Mouse (Mus musculus): ENCODE data around the gene Arpc3. TPM values are rescaled to one million over a fixed set of nuclear protein-coding genes. Genes with fewer than 3 reads are reported as not detected.
A peak's percentile ranks its signal among the peaks of the same experiment; 100 is the strongest.

Gene Arpc3
- polyA plus RNA-seq, 1 experiment from 2014 or later: 39.3 TPM

DNA sequence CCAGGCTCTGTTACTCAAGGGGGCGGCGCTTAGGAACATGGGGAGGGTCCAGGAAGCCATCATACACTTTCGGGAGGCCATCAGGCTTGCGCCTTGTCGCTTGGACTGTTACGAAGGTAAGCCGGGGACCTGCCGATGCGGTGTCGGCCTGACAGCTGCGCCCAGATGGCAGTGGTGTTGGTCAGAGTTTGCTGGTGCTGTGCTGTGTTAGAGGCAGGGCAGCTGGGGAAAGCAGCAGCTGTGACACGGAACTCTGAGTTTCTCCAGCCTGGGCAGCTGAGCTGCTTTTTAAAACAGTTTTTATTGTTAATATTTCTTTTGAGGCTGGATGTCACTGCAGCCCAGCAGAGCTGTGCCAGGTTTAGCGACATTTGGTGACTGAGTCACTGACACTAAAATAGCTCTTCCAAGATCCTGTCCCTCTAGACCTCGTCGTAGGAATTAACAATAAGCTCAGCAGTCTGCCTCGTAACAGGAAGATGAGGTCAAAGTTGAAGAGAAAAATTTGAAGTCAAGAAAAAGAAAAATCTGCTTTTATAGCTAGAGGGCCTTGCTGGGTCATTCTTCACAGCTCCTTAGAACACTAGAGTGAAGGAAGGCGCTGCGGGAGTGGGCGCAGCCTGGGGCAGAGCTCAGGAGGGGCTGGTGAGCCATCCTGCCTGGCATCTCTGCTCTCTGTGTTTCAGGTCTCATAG is 47.9 kb downstream of the Arpc3 start:
- H3K4me2 ChIP-seq: no peak overlapping the region
- no peak overlapping the region for H3K27ac ChIP-seq (ENCODE audit: low read depth, low read length)
- 0 out of 2 replicates have a peak overlapping the region, but pooled peaks have one; percentile 16 for H3K9ac ChIP-seq (ENCODE audit: low read depth, low read length)
- no peaks in the 10 kb centered on the region for H3K4me1 ChIP-seq (ENCODE audit: control insufficient read depth, insufficient read depth, low read length)
- H3K9me3 ChIP-seq (replicated peaks; ENCODE audit: control insufficient read depth, low read length): no peaks in the 10 kb centered on the region
- no peak overlapping the region for H3K4me3 ChIP-seq (ENCODE audit: low read depth, low read length)
- peaks cover 73% of the 10 kb centered on the region for H3K36me3 ChIP-seq (ENCODE audit: control insufficient read depth, insufficient read depth, low read length)
- no peak for ATAC-seq (replicated peaks; ENCODE audit: insufficient number of reproducible peaks, low FRiP score, low TSS enrichment)
- WGBS (ENCODE audit: insufficient replicate concordance): 85% methylated on average over 19 of the region's 19 CpGs
- no peaks in the 10 kb centered on the region for H3K27me3 ChIP-seq (ENCODE audit: control insufficient read depth, insufficient read depth, low read length)

DNA sequence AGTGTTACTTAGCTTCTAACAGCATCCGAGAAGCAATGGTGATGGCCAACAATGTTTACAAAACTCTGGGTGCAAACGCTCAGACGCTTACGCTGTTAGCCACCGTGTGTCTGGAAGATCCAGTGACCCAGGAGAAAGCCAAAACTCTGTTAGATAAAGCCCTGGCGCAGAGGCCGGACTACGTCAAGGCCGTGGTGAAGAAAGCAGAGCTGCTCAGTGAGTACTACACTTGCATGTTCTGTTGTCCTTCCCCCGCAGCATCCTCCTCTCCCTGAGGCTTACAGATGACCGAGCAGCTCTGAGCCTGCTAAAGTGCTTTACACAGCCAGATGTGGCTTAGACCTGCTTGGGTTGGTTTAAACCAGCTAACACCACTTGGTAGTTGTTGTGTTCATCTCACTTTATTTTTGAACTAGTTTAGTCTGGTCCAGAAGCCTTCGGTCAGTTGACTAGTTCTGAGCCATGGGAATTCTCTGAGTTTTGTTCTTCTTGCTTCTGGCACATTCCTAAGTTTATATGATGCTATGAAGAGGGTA is 48.5 kb downstream of the Arpc3 start:
- 95% methylated on average over 12 of the region's 12 CpGs for WGBS (ENCODE audit: insufficient replicate concordance)
- no peak overlapping the region for H3K27ac ChIP-seq (ENCODE audit: low read depth, low read length)

DNA sequence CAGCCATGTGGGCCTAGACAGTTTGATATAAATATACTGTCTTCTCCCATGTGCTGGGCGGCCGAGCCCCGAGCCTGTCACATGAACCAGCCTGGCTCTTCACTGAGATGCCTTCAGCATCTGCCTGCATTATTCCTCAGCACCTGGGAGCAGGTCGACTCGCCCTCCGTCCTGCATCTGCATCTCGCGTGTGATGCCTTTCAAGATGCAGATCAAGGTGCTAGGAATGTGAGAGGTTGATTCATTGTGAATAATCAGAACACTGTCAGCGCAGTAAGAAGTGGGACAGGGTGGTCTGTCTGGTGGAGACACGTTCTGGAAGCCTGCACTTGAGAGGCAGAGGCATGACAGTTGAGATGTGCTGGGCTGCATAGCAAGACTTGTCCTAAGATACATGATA is 52.8 kb downstream of the Arpc3 start:
- H3K4me3 ChIP-seq (ENCODE audit: low read depth, low read length): no peak overlapping the region

More for the DNA sequence above, 48.5 kb downstream of the Arpc3 start:
- no peaks in the 10 kb centered on the region for H3K27me3 ChIP-seq (ENCODE audit: control insufficient read depth, insufficient read depth, low read length)
- H3K36me3 ChIP-seq (ENCODE audit: control insufficient read depth, insufficient read depth, low read length): peaks cover 73% of the 10 kb centered on the region
- ATAC-seq (replicated peaks; ENCODE audit: insufficient number of reproducible peaks, low FRiP score, low TSS enrichment): no peak
- H3K9ac ChIP-seq (ENCODE audit: low read depth, low read length): no peak overlapping the region
- no peaks in the 10 kb centered on the region for H3K4me1 ChIP-seq (ENCODE audit: control insufficient read depth, insufficient read depth, low read length)
- no peak overlapping the region for H3K4me3 ChIP-seq (ENCODE audit: low read depth, low read length)
- H3K9me3 ChIP-seq (replicated peaks; ENCODE audit: control insufficient read depth, low read length): no peaks in the 10 kb centered on the region
- no peak overlapping the region for H3K4me2 ChIP-seq

DNA sequence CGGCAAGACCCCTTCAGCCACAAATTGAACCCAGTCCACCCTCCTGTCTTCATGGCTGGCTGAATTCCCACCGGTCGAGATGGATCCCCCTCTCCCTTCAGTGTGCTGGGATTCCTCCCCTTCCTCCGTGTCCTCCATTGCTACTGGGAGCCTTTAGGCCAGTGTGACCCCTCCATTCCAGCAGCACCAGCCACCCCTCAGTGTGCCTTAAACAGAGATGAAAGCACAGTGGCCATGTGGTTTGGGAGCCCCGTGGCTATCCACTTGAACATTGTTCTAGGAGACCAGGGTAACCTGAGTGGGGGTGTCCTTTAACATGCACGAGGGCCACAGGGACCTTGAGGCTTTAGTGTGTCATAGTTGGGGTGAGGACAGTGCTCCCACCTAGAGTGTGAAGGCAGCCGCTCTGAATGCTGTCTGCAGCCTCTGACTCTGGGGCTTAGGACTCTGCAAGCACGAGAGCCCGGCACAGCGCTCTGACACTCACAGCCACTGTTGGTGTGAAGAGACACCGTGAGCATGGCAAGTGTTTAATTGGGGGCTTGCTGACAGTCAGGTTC is 53.5 kb downstream of the Arpc3 start:
- Histone ChIP-seq H3K27me3 (ENCODE audit: control insufficient read depth, insufficient read depth, low read length) (no peaks in the 10 kb centered on the region), H3K27ac (ENCODE audit: low read depth, low read length) (no peak overlapping the region), H3K4me3 (ENCODE audit: low read depth, low read length) (no peak overlapping the region), H3K9ac (ENCODE audit: low read depth, low read length) (no peak overlapping the region), H3K36me3 (ENCODE audit: control insufficient read depth, insufficient read depth, low read length) (peaks cover 44% of the 10 kb centered on the region), H3K4me1 (ENCODE audit: control insufficient read depth, insufficient read depth, low read length) (no peaks in the 10 kb centered on the region), H3K4me2 (no peak overlapping the region), H3K9me3 (replicated peaks; ENCODE audit: control insufficient read depth, low read length) (no peaks in the 10 kb centered on the region)
- no peak for ATAC-seq (replicated peaks; ENCODE audit: insufficient number of reproducible peaks, low FRiP score, low TSS enrichment)
- WGBS (ENCODE audit: insufficient replicate concordance): 89% methylated on average over 11 of the region's 11 CpGs

More for the DNA sequence above, 52.8 kb downstream of the Arpc3 start:
- Histone ChIP-seq H3K27me3 (ENCODE audit: control insufficient read depth, insufficient read depth, low read length) (no peaks in the 10 kb centered on the region), H3K4me1 (ENCODE audit: control insufficient read depth, insufficient read depth, low read length) (no peaks in the 10 kb centered on the region), H3K4me2 (no peak overlapping the region), H3K36me3 (ENCODE audit: control insufficient read depth, insufficient read depth, low read length) (peaks cover 49% of the 10 kb centered on the region), H3K9me3 (replicated peaks; ENCODE audit: control insufficient read depth, low read length) (no peaks in the 10 kb centered on the region), H3K27ac (ENCODE audit: low read depth, low read length) (no peak overlapping the region), H3K9ac (ENCODE audit: low read depth, low read length) (no peak overlapping the region)
- no peak for ATAC-seq (replicated peaks; ENCODE audit: insufficient number of reproducible peaks, low FRiP score, low TSS enrichment)
- WGBS (ENCODE audit: insufficient replicate concordance): 91% methylated on average over 10 of the region's 10 CpGs

DNA sequence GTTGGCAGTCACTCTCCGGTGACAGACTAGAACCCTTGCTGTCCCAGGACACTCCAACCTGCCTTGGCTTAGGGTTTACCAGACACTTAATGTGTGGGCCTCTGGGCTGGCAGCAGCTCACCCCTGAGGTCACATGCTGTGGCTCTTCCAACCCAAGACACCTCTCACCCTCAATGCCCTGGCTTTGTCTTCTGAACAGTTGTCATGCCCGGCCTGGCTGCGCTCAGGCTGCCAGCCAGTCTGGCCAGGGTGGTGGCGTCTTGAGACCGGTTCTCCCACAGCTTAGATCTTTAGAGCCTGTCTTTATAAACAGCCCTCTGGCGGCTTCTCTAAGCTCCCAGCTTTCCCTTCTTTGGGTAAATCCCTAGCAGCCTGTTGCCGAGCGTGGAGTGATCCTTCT is 56.2 kb downstream of the Arpc3 start:
- Histone ChIP-seq H3K9ac (ENCODE audit: low read depth, low read length) (no peak overlapping the region), H3K4me3 (ENCODE audit: low read depth, low read length) (no peak overlapping the region), H3K4me2 (no peak overlapping the region), H3K36me3 (ENCODE audit: control insufficient read depth, insufficient read depth, low read length) (peaks cover 25% of the 10 kb centered on the region), H3K4me1 (ENCODE audit: control insufficient read depth, insufficient read depth, low read length) (no peaks in the 10 kb centered on the region), H3K9me3 (replicated peaks; ENCODE audit: control insufficient read depth, low read length) (no peaks in the 10 kb centered on the region), H3K27me3 (ENCODE audit: control insufficient read depth, insufficient read depth, low read length) (no peaks in the 10 kb centered on the region), H3K27ac (ENCODE audit: low read depth, low read length) (no peak overlapping the region)
- 86% methylated on average over 8 of the region's 8 CpGs for WGBS (ENCODE audit: insufficient replicate concordance)
- no peak for ATAC-seq (replicated peaks; ENCODE audit: insufficient number of reproducible peaks, low FRiP score, low TSS enrichment)

DNA sequence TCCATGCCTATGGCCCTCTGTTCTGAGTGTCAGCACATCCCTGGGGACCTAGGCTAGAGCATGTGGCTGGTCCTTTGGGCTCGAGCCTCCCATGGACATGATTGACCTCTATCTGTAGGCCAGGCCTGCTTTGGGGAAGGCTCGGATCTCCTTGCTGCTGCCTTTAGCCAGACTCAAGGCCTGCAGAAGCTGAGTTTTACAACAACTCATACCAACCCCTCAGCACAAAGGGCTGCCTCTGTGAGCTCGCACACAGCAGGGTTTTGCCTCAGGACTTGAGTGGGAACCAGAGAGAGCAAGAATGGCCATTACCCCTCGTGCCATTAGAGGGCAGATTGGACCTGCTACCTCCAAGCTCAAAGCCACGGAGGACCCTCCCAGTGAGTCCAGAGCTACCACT is 57.2 kb downstream of the Arpc3 start:
- Histone ChIP-seq H3K9me3 (replicated peaks; ENCODE audit: control insufficient read depth, low read length) (no peaks in the 10 kb centered on the region), H3K36me3 (ENCODE audit: control insufficient read depth, insufficient read depth, low read length) (peaks cover 27% of the 10 kb centered on the region), H3K4me1 (ENCODE audit: control insufficient read depth, insufficient read depth, low read length) (no peaks in the 10 kb centered on the region), H3K4me3 (ENCODE audit: low read depth, low read length) (no peak overlapping the region), H3K4me2 (no peak overlapping the region), H3K27me3 (ENCODE audit: control insufficient read depth, insufficient read depth, low read length) (no peaks in the 10 kb centered on the region), H3K9ac (ENCODE audit: low read depth, low read length) (no peak overlapping the region), H3K27ac (ENCODE audit: low read depth, low read length) (no peak overlapping the region)
- no peak for ATAC-seq (replicated peaks; ENCODE audit: insufficient number of reproducible peaks, low FRiP score, low TSS enrichment)
- 71% methylated on average over 5 of the region's 5 CpGs for WGBS (ENCODE audit: insufficient replicate concordance)

DNA sequence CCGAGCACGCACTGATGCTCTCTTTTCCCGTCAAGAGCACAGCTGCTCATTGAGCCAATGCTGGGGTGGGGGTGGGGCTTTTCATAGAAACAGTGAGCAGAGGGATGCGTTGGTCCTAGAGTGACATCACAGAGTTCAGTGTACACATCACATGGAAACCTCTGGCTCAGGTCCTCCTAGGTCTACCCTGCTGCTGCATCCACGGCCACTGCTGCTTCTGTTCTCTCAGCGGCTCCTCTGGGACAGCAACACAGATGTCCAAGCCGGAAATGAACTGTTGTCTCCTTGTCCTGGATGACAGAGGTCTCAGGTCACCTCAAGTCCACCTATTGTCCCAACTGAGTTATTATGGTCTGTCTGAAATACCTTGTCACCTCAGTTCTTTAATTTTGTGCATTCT is 58.3 kb downstream of the Arpc3 start:
- Histone ChIP-seq H3K36me3 (ENCODE audit: control insufficient read depth, insufficient read depth, low read length) (peaks cover 37% of the 10 kb centered on the region), H3K9me3 (replicated peaks; ENCODE audit: control insufficient read depth, low read length) (no peaks in the 10 kb centered on the region), H3K27me3 (ENCODE audit: control insufficient read depth, insufficient read depth, low read length) (no peaks in the 10 kb centered on the region), H3K4me1 (ENCODE audit: control insufficient read depth, insufficient read depth, low read length) (0 out of 2 replicates have a peak, but pooled peaks cover 7% of the 10 kb centered on the region), H3K4me3 (ENCODE audit: low read depth, low read length) (no peak overlapping the region), H3K4me2 (no peak overlapping the region), H3K27ac (ENCODE audit: low read depth, low read length) (no peak overlapping the region; the same call in 1 of the 2 replicates), H3K9ac (ENCODE audit: low read depth, low read length) (no peak overlapping the region)
- no peak for ATAC-seq (replicated peaks; ENCODE audit: insufficient number of reproducible peaks, low FRiP score, low TSS enrichment)
- WGBS (ENCODE audit: insufficient replicate concordance): 70% methylated on average over 7 of the region's 7 CpGs

DNA sequence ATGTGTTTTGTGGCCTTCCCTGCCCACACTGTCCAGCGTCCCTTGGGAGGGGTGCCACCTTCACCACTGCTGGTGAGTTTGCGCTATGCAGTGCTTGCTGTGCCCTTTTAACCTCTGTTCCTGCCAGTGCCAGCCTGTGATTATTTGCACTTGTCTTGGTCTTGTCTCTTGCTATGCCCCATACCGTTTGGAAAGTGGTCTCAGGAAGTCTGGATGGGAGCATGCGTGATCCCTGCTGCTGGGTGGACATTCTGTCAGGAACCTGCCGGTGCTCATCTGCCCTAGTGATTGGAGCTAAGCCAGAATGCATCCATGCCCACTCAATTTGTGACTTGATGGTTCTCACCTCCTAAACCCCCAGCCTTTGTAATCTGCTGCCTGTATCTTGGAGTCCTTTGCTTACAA is 59.2 kb downstream of the Arpc3 start:
- H3K9me3 ChIP-seq (replicated peaks; ENCODE audit: control insufficient read depth, low read length): no peaks in the 10 kb centered on the region
- no peaks in the 10 kb centered on the region for H3K27me3 ChIP-seq (ENCODE audit: control insufficient read depth, insufficient read depth, low read length)
- peaks cover 36% of the 10 kb centered on the region for H3K36me3 ChIP-seq (ENCODE audit: control insufficient read depth, insufficient read depth, low read length)
- ATAC-seq (replicated peaks; ENCODE audit: insufficient number of reproducible peaks, low FRiP score, low TSS enrichment): no peak
- H3K4me2 ChIP-seq: no peak overlapping the region
- no peak overlapping the region for H3K9ac ChIP-seq (ENCODE audit: low read depth, low read length)
- H3K27ac ChIP-seq (ENCODE audit: low read depth, low read length): 0 out of 2 replicates have a peak overlapping the region, but pooled peaks have one; percentile 10
- no peak overlapping the region for H3K4me3 ChIP-seq (ENCODE audit: low read depth, low read length)
- 0 out of 2 replicates have a peak, but pooled peaks cover 7% of the 10 kb centered on the region for H3K4me1 ChIP-seq (ENCODE audit: control insufficient read depth, insufficient read depth, low read length)
- WGBS (ENCODE audit: insufficient replicate concordance): 54% methylated on average over 5 of the region's 5 CpGs
